In the genomic region with DNA sequence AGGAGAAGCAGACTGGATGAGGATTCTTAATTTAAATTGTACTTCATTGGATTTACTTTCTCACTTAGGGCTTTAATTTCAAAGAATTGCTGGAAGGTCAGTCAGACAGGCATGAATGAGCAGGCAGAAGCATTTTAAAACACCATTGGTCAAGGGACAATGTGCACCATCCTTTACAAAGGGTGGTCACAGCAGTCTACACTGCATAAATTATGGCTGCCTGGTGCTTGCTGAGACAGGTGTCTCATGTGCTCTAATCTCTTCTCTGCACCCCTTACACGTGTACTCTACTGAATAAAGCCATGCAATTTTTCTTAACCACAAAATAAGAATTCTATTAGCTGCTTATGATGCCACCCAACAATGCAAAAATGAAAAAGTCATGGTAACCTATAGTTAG, we compare ENCODE assay signal across 30 mouse cellular contexts. TPM values are rescaled to one million over a fixed set of nuclear protein-coding genes. Genes with fewer than 3 reads are reported as not detected.
"Had no signal": no experiment of that assay in that cellular context is flagged by ENCODE, and none has a peak within 500 bp of the region (broad histone marks: within the 10 kb centered on the region; RNA-seq: fewer than 3 reads in every experiment).

No protein-coding gene starts in this region.

- H3K4me1 ChIP-seq: heart, embryonic 13.5 days; heart, embryonic 15.5 days; hindbrain, embryonic 13.5 days; hindbrain, embryonic 15.5 days; limb, embryonic 13.5 days; limb, embryonic 15.5 days had no signal

- H3K36me3 ChIP-seq: heart, embryonic 13.5 days; heart, embryonic 15.5 days; hindbrain, embryonic 13.5 days; hindbrain, embryonic 15.5 days; limb, embryonic 13.5 days; limb, embryonic 15.5 days; liver, embryonic 12.5 days had no signal

- H3K9me3 ChIP-seq: heart, embryonic 13.5 days; heart, embryonic 15.5 days; hindbrain, embryonic 13.5 days; hindbrain, embryonic 15.5 days; limb, embryonic 13.5 days; limb, embryonic 15.5 days; liver, embryonic 12.5 days had no signal

- H3K27ac ChIP-seq: heart, adult 2 months; heart, embryonic 13.5 days; heart, embryonic 15.5 days; hindbrain, embryonic 13.5 days; hindbrain, embryonic 15.5 days; hindbrain, postnatal 0 days; limb, embryonic 13.5 days; limb, embryonic 15.5 days; liver, embryonic 12.5 days; liver, embryonic 14.5 days had no signal

- DNase-seq: forebrain, postnatal 0 days; gastrocnemius, postnatal 10 days; gastrocnemius, postnatal 36 days; heart, adult 11 months; heart, adult 2 months; heart, postnatal 14 days; heart, postnatal 36 days; kidney, adult 11 months; kidney, adult 2 months; kidney, adult 9 months; kidney, postnatal 36 days; layer of hippocampus, adult 9-11 months; layer of hippocampus, postnatal 36 days; left cerebral cortex, postnatal 4 days had no signal

- H3K27me3 ChIP-seq: heart, embryonic 13.5 days; heart, embryonic 15.5 days; hindbrain, embryonic 13.5 days; hindbrain, embryonic 15.5 days; limb, embryonic 13.5 days; limb, embryonic 15.5 days; liver, embryonic 12.5 days had no signal

- ATAC-seq: forebrain, postnatal 0 days; hindbrain, postnatal 0 days; intestine, embryonic 16.5 days; liver, embryonic 12.5 days had no signal

- H3K4me3 ChIP-seq: heart, adult 2 months; heart, embryonic 13.5 days; heart, embryonic 15.5 days; hindbrain, embryonic 13.5 days; hindbrain, embryonic 15.5 days; limb, embryonic 13.5 days; limb, embryonic 15.5 days; liver, embryonic 12.5 days had no signal

- H3K9ac ChIP-seq: forebrain, postnatal 0 days; heart, embryonic 13.5 days; heart, embryonic 15.5 days; hindbrain, embryonic 13.5 days; hindbrain, embryonic 15.5 days; limb, embryonic 13.5 days; limb, embryonic 15.5 days; liver, embryonic 12.5 days; liver, embryonic 14.5 days had no signal

- H3K4me2 ChIP-seq: heart, embryonic 11.5 days; heart, embryonic 13.5 days; heart, embryonic 15.5 days; hindbrain, embryonic 13.5 days; hindbrain, embryonic 15.5 days; limb, embryonic 13.5 days; limb, embryonic 15.5 days; liver, embryonic 12.5 days had no signal

RNA-seq across cellular contexts. Expression of gene Fhl5, which starts 15.1 kb away (rescaled TPM):
- total RNA-seq: forebrain, postnatal 0 days; hematopoietic stem cell, adult 5-6 weeks; liver, adult 2 months had no signal
- polyA plus RNA-seq: forebrain, postnatal 0 days; heart, embryonic 11.5 days; heart, embryonic 13.5 days; heart, embryonic 15.5 days; heart, postnatal 0 days; hindbrain, embryonic 11.5 days; hindbrain, embryonic 13.5 days; hindbrain, embryonic 15.5 days; kidney, adult 2 months; limb, embryonic 11.5 days; limb, embryonic 13.5 days; limb, embryonic 15.5 days; liver, adult 2 months; liver, embryonic 12.5 days; liver, embryonic 14.5 days had no signal
